Mouse (Mus musculus) skeletal muscle tissue, adult 2 months (tissue): Measurements from ENCODE around the gene Foxk2.
"Not testable (repeated sequence)": the region's sequence is repeated elsewhere in the genome, so short reads cannot be mapped to it uniquely, and the experiment has no call there.

Experiments
- DNase-seq: peaks from one replicate; pipeline ENCODE4 v3.0.0-alpha.2; 2012; ENCODE audit warnings: low read depth, low spot score

The Foxk2 gene

GRCm38 (mm10) chr11:121278011-121278410 is 18.2 kb downstream of the Foxk2 start:
- DNase-seq: no peak

- no peak for DNase-seq
Observed at GRCm38 (mm10) chr11:121282911-121283310, 23.1 kb downstream of the Foxk2 start.

- no peak for DNase-seq
Observed at GRCm38 (mm10) chr11:121289859-121290258, 30.1 kb downstream of the Foxk2 start.

GRCm38 (mm10) chr11:121294771-121295170 is 35.0 kb downstream of the Foxk2 start:
- DNase-seq: no peak

DNA sequence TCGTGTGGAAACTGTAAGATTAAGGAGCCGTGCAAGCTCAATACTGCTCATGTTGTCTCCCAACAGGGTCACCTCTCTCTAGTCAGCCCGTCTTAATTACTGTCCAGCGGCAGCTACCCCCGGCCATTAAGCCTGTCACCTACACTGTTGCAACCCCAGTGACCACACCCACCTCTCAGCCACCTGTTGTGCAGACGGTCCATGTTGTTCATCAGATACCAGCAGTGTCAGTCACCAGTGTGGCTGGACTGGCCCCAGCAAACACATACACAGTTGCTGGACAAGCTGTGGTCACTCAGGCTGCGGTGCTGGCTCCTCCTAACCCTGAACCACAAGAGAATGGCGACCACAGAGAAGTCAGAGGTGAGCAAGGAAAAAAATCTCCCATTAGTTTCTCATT is 38.7 kb downstream of the Foxk2 start:
- DNase-seq: no peak

DNA sequence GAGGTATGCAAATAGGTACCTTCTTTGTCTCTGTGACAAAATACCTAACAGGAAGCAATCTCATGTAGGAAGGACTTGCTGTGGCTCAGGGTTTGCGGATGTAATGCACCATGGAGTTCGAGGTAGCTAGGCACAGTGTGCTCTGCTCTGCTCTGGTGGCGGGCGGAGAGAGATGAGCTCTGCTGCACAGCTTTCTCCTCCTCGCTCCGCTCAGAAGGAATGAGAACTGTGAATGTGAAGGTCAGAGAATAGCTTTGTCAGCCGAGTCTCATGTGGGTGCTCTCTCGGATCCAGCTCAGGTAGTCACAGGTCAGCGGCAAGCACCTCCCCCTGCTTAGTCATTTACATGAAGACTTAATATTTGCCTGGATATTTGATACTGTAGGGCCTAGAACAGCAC is 40.5 kb downstream of the Foxk2 start:
- DNase-seq: no peak

DNA sequence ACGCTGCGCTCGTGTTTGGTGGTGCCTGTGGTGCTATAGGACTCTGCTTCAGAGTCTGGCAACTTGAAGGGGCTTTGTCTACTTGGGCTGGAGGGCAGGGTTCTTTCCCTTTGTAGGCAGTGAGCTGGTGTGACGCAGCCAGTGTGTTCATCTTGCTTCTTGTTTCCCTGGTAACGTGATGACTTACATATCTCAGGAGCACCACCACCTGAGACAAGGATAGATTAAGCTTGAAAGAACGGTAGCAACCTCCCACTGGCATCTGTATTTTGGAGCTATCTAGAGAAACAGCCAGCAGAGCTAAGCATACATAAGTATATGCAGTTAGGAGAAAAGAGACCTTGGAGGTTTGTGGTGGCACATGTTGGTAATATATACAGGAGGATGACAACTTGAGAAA is 45.6 kb downstream of the Foxk2 start:
- DNase-seq: no peak

DNA sequence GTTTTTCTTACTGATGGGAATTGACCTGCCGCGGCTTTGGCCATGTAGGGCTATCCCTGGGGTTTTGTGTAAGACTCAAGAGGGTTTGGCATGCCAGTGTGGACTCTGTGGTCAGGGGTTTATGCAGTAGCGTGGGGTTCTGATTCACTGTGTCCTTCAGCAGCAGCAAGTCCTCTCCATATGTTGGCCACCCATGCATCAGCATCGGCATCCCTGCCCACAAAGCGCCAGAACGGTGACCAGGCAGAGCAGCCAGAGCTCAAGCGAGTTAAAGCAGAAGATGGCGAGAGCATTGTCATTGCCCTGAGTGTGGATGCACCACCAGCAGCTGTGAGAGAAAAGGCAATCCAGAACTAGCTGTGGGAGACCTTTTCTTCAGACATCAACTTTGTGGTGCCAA is 46.8 kb downstream of the Foxk2 start:
- DNase-seq: no peak

- not testable (repeated sequence) for DNase-seq
Observed at GRCm38 (mm10) chr11:121307712-121308111, 47.9 kb downstream of the Foxk2 start.

DNA sequence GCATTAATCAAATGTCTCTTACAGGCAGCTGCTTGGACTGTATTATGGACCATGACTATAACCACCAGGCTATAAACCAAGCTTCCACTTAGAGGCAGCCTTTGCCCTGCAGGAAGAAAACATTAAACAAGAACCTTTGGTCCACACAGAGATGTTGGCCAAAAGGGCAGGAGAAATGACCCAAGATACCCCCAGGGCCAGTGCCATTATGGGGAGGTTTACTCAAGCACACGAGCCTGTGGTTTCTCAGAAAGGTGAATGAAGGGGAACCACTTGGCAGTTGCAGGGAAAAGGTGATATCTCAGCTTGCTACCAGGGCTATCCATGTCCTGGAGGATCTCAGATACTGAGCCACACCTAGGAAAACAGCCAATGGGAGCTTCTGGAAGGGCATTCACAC is 66.2 kb downstream of the Foxk2 start:
- DNase-seq: peak; percentile 26

DNA sequence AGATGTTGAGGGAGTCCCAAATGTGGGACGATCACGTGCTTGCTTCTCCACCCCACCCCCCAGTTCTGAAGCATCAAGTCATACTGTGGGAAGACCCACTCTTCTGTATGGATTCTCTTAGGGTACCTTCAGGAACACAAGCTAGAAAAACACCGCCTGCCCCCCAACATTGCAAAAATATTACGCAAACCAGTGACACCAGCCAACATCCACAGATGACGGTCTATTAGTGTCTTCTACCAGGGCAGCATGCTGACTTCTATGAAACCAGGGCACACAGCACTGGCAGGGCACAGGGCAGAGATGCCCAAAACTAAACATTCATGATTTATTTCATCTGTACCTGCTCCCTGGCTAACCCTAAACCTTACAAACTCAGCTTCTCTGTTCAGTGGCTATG is 66.9 kb downstream of the Foxk2 start:
- no peak for DNase-seq

- no peak for DNase-seq
Observed at GRCm38 (mm10) chr11:121328206-121328605, 68.4 kb downstream of the Foxk2 start.

GRCm38 (mm10) chr11:121328619-121329018 is 68.8 kb downstream of the Foxk2 start:
- no peak for DNase-seq

DNA sequence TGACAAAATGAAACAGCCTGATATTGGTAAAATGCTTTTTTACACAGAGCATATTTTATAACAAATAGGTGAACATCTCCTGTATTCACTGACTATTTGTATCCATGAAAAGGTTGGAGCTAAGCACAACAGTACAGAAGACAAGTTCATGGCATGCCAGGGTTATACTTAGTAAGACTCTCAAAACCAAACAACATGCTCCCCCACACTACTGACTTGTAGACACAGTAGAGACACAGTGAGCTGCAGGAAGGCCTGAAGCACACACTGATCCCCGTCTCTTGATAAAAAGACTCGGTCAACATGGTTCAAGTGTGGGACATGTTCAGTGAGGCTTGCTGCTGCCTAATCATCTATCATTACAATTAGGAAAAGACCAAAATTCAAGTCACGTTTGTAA is 71.9 kb downstream of the Foxk2 start:
- DNase-seq: no peak

DNA sequence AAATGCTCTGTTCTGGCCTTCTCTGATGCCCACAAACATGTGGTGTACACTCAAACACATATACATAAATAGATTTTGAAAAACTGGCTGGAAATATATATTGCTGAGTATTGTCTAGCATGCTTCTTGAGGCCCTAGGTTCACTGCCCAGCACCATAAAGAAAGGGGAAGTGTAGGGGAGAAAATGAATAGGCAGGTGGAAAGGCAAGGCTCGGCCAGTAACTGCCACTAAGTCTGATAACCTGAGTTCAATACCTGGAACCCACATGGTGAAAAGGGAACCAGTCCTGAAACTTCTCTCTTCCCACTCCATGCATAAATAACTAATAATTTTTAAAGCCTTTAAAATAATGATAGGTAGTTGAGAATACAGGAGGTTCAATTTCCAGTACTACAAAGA is 79.9 kb downstream of the Foxk2 start:
- DNase-seq: no peak

DNA sequence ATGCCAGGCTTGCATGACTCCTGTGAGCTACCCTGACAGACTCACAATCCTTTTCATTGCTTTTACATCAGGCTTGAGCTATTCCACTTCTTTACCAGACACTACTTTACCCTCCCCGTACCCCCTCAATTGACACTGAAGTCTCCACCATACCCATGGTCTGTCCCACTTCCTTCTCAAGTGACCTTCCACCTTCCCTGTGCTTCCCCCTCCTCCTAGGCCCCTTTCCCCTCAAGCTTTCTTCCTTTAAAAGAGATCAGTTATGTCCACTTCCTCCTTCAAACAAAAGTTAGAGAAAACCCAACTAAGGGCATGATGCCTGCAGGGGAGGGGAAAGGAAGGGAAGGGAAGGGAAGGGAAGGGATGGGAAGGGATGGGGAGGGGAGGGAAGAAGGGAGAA is 80.5 kb downstream of the Foxk2 start:
- DNase-seq: no peak

GRCm38 (mm10) chr11:121342423-121342822 is 82.6 kb downstream of the Foxk2 start:
- not testable (repeated sequence) for DNase-seq

DNA sequence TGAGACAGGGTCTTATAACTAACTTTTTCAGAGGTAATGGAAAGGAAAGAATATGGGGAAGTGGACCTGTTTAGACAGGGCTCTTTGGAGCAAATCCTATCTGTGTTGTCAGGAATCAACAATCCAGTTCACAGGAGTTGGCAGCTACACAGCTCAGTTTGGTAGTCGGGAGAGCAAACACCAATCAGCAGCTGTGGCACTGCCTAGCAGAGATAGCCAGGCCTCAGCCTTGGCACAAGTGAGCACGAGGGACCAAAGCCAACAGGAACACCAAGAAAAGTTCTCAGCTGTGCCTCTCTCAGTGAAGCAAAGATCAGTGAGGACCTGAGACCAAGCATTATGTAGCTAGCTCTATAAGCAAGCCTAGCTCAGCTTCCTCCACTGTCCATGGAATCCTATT is 87.2 kb downstream of the Foxk2 start:
- peak; percentile 70 for DNase-seq

- DNase-seq: no peak
Observed at GRCm38 (mm10) chr11:121348166-121348565, 88.4 kb downstream of the Foxk2 start.

DNA sequence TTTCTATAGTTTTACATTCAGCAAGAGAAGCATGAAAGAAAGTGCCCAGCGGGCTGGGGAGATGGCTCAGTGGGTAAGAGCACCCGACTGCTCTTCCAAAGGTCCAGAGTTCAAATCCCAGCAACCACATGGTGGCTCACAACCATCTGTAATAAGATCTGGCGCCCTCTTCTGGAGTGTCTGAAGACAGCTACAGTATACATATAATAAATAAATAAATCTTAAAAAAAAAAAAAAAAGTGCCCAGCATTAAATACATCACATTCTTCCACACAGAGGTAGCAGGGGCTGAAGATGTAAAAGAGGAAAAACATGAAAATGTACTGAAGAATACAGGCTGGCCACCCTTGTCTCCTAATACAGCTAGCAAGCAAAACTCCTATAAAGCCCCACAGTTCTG is 88.9 kb downstream of the Foxk2 start:
- DNase-seq: not testable (repeated sequence)

DNA sequence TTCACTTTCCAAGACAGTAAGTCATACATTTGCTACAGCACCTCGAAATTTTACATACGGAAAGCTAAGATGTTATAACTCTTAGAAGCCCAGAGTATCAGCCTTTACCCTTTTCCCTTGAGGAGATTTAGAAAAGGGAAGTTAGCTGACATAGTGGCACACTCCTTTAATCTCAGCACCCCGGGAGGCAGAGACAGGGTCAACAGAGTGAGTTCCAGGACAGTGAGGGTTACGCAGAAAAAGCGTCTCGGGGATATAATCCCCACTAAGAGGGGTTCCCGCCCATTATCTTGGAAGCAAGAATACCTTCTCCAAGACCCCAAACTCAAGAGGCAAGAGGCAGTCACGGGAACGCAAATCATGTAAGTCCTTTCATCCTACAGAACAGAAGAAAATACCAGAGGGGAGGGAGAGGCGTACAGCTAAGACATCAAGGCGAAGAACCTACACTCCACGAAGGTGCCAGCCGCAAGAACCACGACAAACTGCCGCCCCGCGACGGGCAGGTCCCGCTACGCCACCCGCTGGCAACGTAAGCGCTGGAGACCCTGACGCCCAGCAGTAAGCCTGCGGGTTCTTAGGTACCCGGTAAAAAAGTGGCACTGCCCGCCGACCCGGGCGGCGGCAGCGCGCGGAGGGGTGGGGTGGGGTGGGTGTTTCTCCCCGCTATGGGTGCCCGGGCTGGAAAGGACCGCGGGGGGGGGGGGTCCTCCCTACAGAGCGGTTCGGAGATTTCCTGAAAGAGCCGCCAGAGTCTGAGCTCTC is 93.7 kb downstream of the Foxk2 start:
- no peak for DNase-seq

DNA sequence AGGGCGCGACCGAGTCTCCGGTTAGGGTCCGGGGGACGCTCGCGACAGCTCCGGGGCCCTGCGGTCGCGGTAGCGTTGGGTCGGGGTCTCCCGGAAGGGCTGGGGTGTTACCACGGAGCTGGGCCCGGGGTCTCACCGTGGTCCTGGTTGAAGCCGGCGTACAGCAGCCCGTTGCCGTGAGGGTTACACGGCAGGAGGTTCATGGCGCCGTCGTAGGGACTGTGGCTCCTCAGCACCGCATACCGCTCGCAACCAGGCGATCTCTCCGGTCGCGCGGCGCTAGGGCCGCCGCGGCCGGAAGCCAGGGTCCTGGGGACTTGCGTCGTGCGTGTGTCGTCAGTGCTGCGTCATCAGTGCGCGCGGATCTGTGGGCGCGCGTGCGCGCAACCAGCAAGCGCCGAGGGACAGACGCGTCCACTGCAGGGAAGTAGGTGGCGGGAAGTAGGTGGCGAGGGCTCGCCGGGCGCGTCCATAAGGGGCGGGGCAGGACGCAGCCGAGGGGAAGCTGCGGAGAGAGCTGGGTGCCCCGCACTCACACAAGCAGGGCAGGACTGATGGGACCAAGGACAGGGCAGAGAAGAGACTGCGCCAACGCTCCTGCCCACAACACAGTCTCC is 94.4 kb downstream of the Foxk2 start, which contains the start of gene Wdr45b:
Gene Wdr45b, minus strand, starts transcription at position 355 of the 617 bp plus-strand sequence.
- peak; percentile 99 for DNase-seq
